Mouse (Mus musculus) midbrain, embryonic 15.5 days (tissue): ENCODE data around the gene Stmn1. TPM values are rescaled to one million over a fixed set of nuclear protein-coding genes. Genes with fewer than 3 reads are reported as not detected.
"Not testable (repeated sequence)": the region's sequence is repeated elsewhere in the genome, so short reads cannot be mapped to it uniquely, and the experiment has no call there.

ENCODE experiments used
- ATAC-seq: fragments of 200-750 bp; cut with Nextera tagmentation; replicated peaks from 2 replicates; pipeline ENCODE4 v1.8.0; 2017; ENCODE audit warnings: moderate TSS enrichment
- H3K27ac ChIP-seq: fragments of 300-500 bp; sonication (generic); 2 replicates; pipeline ENCODE4 v1.5.1; 2015; ENCODE audit warnings: mild to moderate bottlenecking, inconsistent platforms
- H3K27me3 ChIP-seq: fragments of 300-500 bp; sonication (generic); replicated peaks from 2 replicates; pipeline ENCODE4 v1.6.1; 2015; ENCODE audit warnings: inconsistent platforms
- H3K36me3 ChIP-seq: fragments of 300-500 bp; sonication (generic); replicated peaks from 2 replicates; pipeline ENCODE4 v1.6.1; 2015; ENCODE audit warnings: inconsistent platforms
- H3K4me1 ChIP-seq: fragments of 300-500 bp; sonication (generic); 2 replicates; pipeline ENCODE4 v1.6.1; 2015; ENCODE audit warnings: inconsistent platforms
- H3K4me2 ChIP-seq: fragments of 300-500 bp; sonication (generic); 2 replicates; pipeline ENCODE4 v1.6.1; 2015; ENCODE audit warnings: inconsistent platforms, mild to moderate bottlenecking, moderate library complexity
- H3K4me3 ChIP-seq: fragments of 300-500 bp; sonication (generic); 2 replicates; pipeline ENCODE4 v1.5.1; 2015; ENCODE audit warnings: mild to moderate bottlenecking, inconsistent platforms
- H3K9ac ChIP-seq: fragments of 300-500 bp; sonication (generic); 2 replicates; pipeline ENCODE4 v1.6.1; 2015; ENCODE audit warnings: mild to moderate bottlenecking, inconsistent platforms
- H3K9me3 ChIP-seq: fragments of 300-500 bp; sonication (generic); 2 replicates; pipeline ENCODE4 v1.6.1; 2016; ENCODE audit warnings: inconsistent platforms
- WGBS: fragments of 180-500 bp; shearing (Covaris S2); methylation state at CpG from one replicate; pipeline ENCODE4 v1.1.7; 2015; ENCODE audit warnings: mixed read lengths; 5-methylcytosine and 5-hydroxymethylcytosine counted together
- polyA plus RNA-seq: library from polyadenylated mRNA; unstranded; fragments of >200 nt; fragmentation: Nextera tagmentation; extraction: Ambion mirVana; gene quantifications from 2 replicates; pipeline ENCODE4 v1.2.1, GENCODE M21; 2015

Stmn1 gene
- polyA plus RNA-seq, 1 experiment from 2014 or later: 7,674 TPM

DNA sequence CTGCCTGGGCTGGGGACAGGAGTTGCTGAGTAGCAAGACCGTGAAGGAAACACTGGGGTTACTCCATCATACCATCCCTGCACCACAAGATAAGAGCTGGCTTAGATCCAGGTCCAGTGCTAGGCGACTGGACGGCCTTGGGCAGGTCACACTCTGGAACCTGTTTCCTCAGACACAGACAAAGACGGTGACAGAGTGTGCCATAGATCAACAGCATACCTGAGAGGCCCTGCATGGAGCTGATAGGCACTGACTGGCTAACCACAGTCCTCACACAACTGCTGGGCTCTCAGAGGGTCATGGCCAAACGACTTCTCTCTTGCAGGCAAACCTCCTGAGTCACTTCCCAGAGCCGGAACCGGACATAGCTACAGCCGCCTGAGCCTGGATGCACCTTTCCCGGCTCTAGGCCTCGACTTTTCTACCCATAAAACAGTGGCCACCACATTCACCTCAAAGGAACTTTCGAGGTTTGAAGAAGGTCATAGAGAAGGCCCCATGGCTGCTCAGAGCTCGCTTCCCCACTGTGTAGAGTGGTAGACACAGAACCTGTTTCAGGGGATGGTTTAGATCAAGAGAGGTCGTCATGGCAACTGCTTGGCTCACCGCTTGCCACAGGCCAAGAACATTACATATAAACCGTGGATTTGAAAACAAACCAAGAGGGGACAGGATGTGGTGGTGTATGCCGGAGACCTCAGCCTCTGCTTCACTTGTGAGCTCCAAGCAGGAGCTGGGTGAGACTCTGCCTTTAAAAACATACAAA lies 26.8 kb downstream of the Stmn1 start:
- WGBS: 60% methylated on average over 16 of the region's 16 CpGs
- peak overlapping the region; percentile 56 for H3K27ac ChIP-seq
- no peaks in the 10 kb centered on the region for H3K27me3 ChIP-seq
- H3K4me3 ChIP-seq: no peak overlapping the region
- H3K9me3 ChIP-seq: no peaks in the 10 kb centered on the region
- H3K9ac ChIP-seq: no peak overlapping the region
- H3K4me1 ChIP-seq: peaks cover 33% of the 10 kb centered on the region
- ATAC-seq: no peak
- H3K36me3 ChIP-seq: no peaks in the 10 kb centered on the region
- H3K4me2 ChIP-seq: no peak overlapping the region

- Histone ChIP-seq H3K27me3 (no peaks in the 10 kb centered on the region), H3K27ac (no peak overlapping the region), H3K9me3 (no peaks in the 10 kb centered on the region), H3K36me3 (no peaks in the 10 kb centered on the region), H3K4me3 (no peak overlapping the region), H3K9ac (no peak overlapping the region), H3K4me1 (peaks cover 33% of the 10 kb centered on the region), H3K4me2 (no peak overlapping the region)
- no peak for ATAC-seq
- WGBS: 64% methylated on average over 5 of the region's 5 CpGs
Observed at GRCm38 (mm10) chr4:134495546-134495923, 27.4 kb downstream of the Stmn1 start.

DNA sequence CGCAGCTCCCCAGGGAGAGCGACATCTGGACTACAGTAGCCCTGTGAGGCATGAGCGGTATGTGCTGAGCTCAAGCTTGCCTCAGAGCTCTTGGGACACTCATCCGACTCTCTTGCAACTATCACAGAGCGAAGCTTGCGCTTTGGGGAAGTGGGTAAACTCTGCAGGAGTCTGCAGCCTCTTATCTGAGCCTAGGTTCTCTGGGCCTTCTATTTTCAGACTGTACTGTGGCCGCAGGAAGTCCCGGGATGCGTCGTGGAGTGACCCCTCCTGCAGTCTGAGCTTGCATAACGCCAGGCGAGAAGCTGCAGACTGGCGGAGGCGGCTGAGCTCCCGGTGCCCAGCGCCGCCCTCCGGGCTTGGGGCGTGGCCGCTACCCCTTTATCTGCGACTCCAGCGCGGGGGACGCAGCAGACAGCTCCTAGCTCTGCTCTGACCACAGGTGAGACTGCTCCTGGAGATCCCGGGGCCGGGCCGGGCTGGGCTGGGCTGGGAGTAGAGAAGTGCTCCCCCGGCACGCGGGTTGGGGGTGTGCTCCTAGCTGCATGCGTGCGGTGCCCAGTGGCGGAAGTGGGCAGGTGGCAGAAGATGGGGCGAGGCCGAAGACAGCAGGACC lies 28.6 kb downstream of the Stmn1 start, which contains the start of gene Paqr7:
Paqr7 (plus strand) TSS at position 103 of the 616 bp plus-strand sequence.
- peak; percentile 78 for ATAC-seq
- H3K9ac ChIP-seq: peak within 1 kb of the TSS; percentile 73
- H3K36me3 ChIP-seq: no peaks in the 10 kb centered on the region
- no peaks in the 10 kb centered on the region for H3K27me3 ChIP-seq
- peaks cover 33% of the 10 kb centered on the region for H3K4me1 ChIP-seq
- peak within 1 kb of the TSS; percentile 58 for H3K4me3 ChIP-seq
- H3K4me2 ChIP-seq: peak within 1 kb of the TSS; percentile 97
- H3K27ac ChIP-seq: peak within 1 kb of the TSS; percentile 71
- H3K9me3 ChIP-seq: no peaks in the 10 kb centered on the region
- WGBS: 3% methylated on average over 35 of the region's 35 CpGs

DNA sequence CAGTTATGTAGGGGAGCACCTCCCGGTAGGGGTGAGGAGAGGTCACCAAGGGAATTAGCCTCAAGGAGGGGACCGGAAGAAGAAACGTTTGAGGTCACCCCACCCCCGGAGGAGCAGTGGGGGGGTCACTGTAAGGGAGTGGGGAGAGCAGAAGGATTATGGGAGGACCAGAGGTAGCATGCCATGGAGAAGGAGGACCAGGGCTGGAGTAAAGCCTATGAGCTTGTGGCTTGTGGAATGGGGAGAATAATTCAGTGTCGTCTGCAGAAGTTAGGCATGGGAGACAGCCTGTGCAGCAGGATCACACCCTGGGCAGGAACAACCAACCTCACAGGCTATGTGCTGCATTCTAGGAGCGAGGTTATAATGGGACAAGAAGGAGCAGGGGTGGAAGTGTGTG lies 29.1 kb downstream of the Stmn1 start:
- peak; percentile 61 for ATAC-seq
- H3K27ac ChIP-seq: peak overlapping the region; percentile 71
- peak overlapping the region; percentile 73 for H3K9ac ChIP-seq
- no peaks in the 10 kb centered on the region for H3K36me3 ChIP-seq
- WGBS: 9% methylated on average over 6 of the region's 6 CpGs
- peak overlapping the region; percentile 58 for H3K4me3 ChIP-seq
- H3K4me2 ChIP-seq: peak overlapping the region; percentile 97
- no peaks in the 10 kb centered on the region for H3K27me3 ChIP-seq
- peaks cover 33% of the 10 kb centered on the region for H3K4me1 ChIP-seq
- no peaks in the 10 kb centered on the region for H3K9me3 ChIP-seq

- H3K4me1 ChIP-seq: peaks cover 33% of the 10 kb centered on the region
- WGBS: 67% methylated on average over 12 of the region's 12 CpGs
- ATAC-seq: no peak
- H3K9me3 ChIP-seq: no peaks in the 10 kb centered on the region
- H3K36me3 ChIP-seq: no peaks in the 10 kb centered on the region
- H3K9ac ChIP-seq: 0 out of 2 replicates have a peak overlapping the region, but pooled peaks have one; percentile 26
- H3K27ac ChIP-seq: peak overlapping the region; percentile 71
- no peaks in the 10 kb centered on the region for H3K27me3 ChIP-seq
- peak overlapping the region; percentile 58 for H3K4me3 ChIP-seq
- H3K4me2 ChIP-seq: peak overlapping the region; percentile 97
Observed at GRCm38 (mm10) chr4:134497986-134498731, 30.0 kb downstream of the Stmn1 start.

GRCm38 (mm10) chr4:134498983-134499382 lies 30.9 kb downstream of the Stmn1 start:
- WGBS: 88% methylated on average over 6 of the region's 6 CpGs
- not testable (repeated sequence) for H3K27ac ChIP-seq, ATAC-seq

GRCm38 (mm10) chr4:134501095-134501494 lies 33.0 kb downstream of the Stmn1 start:
- Histone ChIP-seq H3K4me1 (peaks cover 17% of the 10 kb centered on the region), H3K9me3 (no peaks in the 10 kb centered on the region), H3K27ac (no peak overlapping the region), H3K9ac (no peak overlapping the region), H3K4me3 (no peak overlapping the region), H3K4me2 (no peak overlapping the region), H3K36me3 (no peaks in the 10 kb centered on the region), H3K27me3 (no peaks in the 10 kb centered on the region)
- WGBS: 93% methylated on average over 6 of the region's 6 CpGs
- ATAC-seq: no peak

More at GRCm38 (mm10) chr4:134498983-134499382, 30.9 kb downstream of the Stmn1 start:
- not testable (repeated sequence) for H3K27me3 ChIP-seq, H3K4me3 ChIP-seq, H3K36me3 ChIP-seq, H3K4me2 ChIP-seq, H3K9me3 ChIP-seq, H3K9ac ChIP-seq
- peaks cover 33% of the 10 kb centered on the region for H3K4me1 ChIP-seq

DNA sequence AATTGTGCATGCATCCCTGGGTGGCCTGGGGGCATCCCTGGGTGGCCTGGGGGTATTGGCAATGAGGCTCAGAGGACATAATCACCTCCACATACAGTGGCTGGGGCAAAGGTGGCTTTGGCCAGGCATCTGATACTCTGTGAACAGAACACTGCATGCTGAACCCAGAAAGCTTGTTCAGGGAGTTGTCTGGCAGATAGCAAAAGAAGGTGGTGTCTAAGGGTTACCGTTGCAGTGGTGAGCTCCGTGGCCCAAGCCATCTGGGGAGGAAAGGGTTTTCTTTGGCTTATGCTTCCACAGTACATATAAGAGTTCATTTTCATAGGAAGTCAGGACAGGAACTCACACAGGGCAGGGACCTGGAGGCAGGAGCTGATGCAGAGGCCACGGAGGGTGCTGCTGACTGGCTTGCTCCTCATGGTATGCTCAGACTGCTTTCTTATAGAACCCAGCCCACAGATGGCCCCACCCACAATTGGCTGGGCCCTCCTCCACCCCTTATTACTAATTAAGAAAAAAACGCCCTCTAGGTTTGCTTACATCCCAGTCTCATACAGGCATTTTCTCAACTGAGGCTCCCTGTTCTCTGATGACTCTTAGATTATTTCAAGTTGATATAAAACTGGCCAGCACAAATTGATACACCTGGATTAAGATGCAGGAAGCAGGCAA lies 35.7 kb downstream of the Stmn1 start:
- H3K27ac ChIP-seq: no peak overlapping the region
- H3K9ac ChIP-seq: no peak overlapping the region
- no peak for ATAC-seq
- H3K4me2 ChIP-seq: no peak overlapping the region
- WGBS: 89% methylated on average over 4 of the region's 4 CpGs
- H3K36me3 ChIP-seq: no peaks in the 10 kb centered on the region
- no peaks in the 10 kb centered on the region for H3K4me1 ChIP-seq
- H3K4me3 ChIP-seq: no peak overlapping the region
- H3K27me3 ChIP-seq: no peaks in the 10 kb centered on the region
- H3K9me3 ChIP-seq: no peaks in the 10 kb centered on the region

- Histone ChIP-seq H3K9me3 (no peaks in the 10 kb centered on the region), H3K36me3 (no peaks in the 10 kb centered on the region), H3K4me3 (no peak overlapping the region), H3K9ac (no peak overlapping the region), H3K27me3 (no peaks in the 10 kb centered on the region), H3K4me1 (no peaks in the 10 kb centered on the region; the same call in 1 of the 2 replicates), H3K27ac (no peak overlapping the region), H3K4me2 (no peak overlapping the region)
- 90% methylated on average over 4 of the region's 4 CpGs for WGBS
- no peak for ATAC-seq
Observed at GRCm38 (mm10) chr4:134505303-134505789, 37.2 kb downstream of the Stmn1 start.

- ATAC-seq: no peak
- 76% methylated on average over 3 of the region's 4 CpGs for WGBS
- Histone ChIP-seq H3K4me1 (peaks cover 2% of the 10 kb centered on the region), H3K9me3 (no peaks in the 10 kb centered on the region), H3K27me3 (no peaks in the 10 kb centered on the region), H3K4me2 (no peak overlapping the region), H3K9ac (no peak overlapping the region), H3K27ac (no peak overlapping the region), H3K4me3 (no peak overlapping the region), H3K36me3 (no peaks in the 10 kb centered on the region)
Observed at GRCm38 (mm10) chr4:134505966-134506594, 38.0 kb downstream of the Stmn1 start.

DNA sequence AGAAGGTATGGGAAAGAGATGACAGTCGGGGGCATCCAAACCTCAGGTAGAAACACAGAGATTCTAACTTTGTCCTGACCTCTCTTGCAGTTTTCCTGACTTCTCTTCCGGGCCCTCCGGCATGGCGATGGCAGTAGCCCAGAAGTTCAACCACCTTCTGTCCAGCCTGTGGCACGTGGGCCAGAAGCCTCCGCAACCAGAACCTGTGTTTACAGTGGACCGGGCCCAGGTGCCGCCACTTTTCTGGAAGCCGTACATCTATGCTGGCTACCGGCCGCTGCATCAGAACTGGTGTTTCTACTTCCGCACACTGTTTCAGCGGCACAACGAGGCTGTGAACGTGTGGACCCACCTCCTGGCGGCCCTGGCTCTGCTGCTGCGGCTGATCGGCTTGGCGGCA lies 38.6 kb downstream of the Stmn1 start:
- Histone ChIP-seq H3K4me3 (no peak overlapping the region), H3K9ac (no peak overlapping the region), H3K4me1 (peaks cover 6% of the 10 kb centered on the region), H3K36me3 (no peaks in the 10 kb centered on the region), H3K9me3 (no peaks in the 10 kb centered on the region), H3K27me3 (no peaks in the 10 kb centered on the region), H3K27ac (no peak overlapping the region), H3K4me2 (no peak overlapping the region)
- no peak for ATAC-seq
- 85% methylated on average over 19 of the region's 19 CpGs for WGBS
